Mouse (Mus musculus) adrenal gland, adult 2 months (tissue): ENCODE data around the gene Cd300ld. TPM values are rescaled to one million over a fixed set of nuclear protein-coding genes. Genes with fewer than 3 reads are reported as not detected.
A peak's percentile ranks its signal among the peaks of the same experiment; 100 is the strongest.
"Not testable (repeated sequence)": the region's sequence is repeated elsewhere in the genome, so short reads cannot be mapped to it uniquely, and the experiment has no call there.

Experiments
- DNase-seq: peaks from one replicate; pipeline ENCODE4 v3.0.0; 2021
- long read RNA-seq: library from polyadenylated mRNA; stranded (forward); transcript quantifications from one replicate; pipeline ENCODE4 v2.0.0, GENCODE M21; 2021
- polyA plus RNA-seq: library from polyadenylated mRNA; depleted of rRNA; stranded (reverse); fragments of >200 nt; gene quantifications from 2 replicates; pipeline ENCODE4 v1.2.3, GENCODE M21; 2012; rRNA removed
- total RNA-seq, 2 experiments: library from RNA; stranded (reverse); gene quantifications; 2 replicates each; pipeline ENCODE4 v1.2.3; 2021

Gene Cd300ld
- 1 to 10 TPM in 1 of 2 experiments, under 1 TPM in 1; 0.89 to 2.7 TPM for total RNA-seq
- 0.45 and 0.64 TPM in 2 replicates for polyA plus RNA-seq
- long read RNA-seq, partial matches to known transcripts: 0 of 4 reads
- long read RNA-seq, other reads (novel, unspliced or antisense): 2 of 4 reads

DNA sequence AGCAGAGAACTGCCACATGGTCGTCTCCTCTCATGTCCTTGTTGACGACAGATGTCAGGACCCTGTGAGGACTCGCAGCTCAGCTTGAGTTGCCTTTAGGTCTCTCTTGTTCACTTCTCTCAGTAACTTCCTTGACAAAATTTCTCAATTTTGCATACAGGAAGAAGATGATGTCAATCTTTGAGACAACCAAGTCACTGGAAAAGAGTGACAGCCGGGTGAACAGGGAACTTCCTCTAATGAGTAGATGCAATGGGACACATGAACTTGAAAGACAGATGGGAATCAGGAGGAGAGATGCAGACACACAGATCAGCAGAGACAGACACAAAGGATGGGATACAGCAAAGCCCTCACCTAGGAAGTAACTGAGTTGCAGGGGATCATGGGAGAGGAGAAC, at the start of gene Cd300ld:
Cd300ld (minus strand) TSS at position 130 of the 400 bp plus-strand sequence.
- DNase-seq: no peak

DNA sequence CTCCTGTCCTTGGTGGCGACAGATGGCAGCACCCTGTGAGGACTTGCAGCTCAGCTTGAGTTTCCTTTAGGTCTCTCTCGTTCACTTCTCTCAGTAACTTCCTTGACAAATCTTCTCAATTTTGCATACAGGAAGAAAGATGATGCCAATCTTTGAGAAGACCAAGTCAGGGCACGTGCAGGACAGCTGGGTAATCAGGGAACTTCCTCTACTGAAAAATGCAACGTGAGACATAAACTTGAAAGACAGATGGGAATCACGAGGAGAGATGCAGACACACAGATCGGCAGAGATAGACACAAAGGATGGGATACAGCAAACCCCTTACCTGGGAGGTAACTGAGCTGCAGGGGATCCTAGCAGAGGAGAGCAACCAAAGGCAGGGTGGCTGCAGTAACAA, 47.9 kb upstream of the Cd300ld start, which contains the start of gene Cd300ld5:
Cd300ld5 (minus strand) TSS at position 101 of the 400 bp plus-strand sequence.
- DNase-seq: not testable (repeated sequence)

DNA sequence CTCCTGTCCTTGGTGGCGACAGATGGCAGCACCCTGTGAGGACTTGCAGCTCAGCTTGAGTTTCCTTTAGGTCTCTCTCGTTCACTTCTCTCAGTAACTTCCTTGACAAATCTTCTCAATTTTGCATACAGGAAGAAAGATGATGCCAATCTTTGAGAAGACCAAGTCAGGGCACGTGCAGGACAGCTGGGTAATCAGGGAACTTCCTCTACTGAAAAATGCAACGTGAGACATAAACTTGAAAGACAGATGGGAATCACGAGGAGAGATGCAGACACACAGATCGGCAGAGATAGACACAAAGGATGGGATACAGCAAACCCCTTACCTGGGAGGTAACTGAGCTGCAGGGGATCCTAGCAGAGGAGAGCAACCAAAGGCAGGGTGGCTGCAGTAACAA, 37.2 kb upstream of the Cd300ld start, which contains the start of gene Cd300ld4:
Cd300ld4 (minus strand) TSS at position 101 of the 400 bp plus-strand sequence.
- not testable (repeated sequence) for DNase-seq

DNA sequence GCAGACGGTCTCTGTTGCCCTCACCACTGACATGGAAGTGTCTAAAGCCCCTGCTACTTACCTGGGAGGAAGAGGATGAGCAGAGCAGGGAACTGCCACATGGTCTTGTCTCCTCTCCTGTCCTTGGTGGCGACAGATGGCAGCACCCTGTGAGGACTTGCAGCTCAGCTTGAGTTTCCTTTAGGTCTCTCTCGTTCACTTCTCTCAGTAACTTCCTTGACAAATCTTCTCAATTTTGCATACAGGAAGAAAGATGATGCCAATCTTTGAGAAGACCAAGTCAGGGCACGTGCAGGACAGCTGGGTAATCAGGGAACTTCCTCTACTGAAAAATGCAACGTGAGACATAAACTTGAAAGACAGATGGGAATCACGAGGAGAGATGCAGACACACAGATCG, 26.4 kb upstream of the Cd300ld start, which contains the start of gene Cd300ld2:
Cd300ld2 (minus strand) TSS at position 101 of the 400 bp plus-strand sequence.
- not testable (repeated sequence) for DNase-seq

DNA sequence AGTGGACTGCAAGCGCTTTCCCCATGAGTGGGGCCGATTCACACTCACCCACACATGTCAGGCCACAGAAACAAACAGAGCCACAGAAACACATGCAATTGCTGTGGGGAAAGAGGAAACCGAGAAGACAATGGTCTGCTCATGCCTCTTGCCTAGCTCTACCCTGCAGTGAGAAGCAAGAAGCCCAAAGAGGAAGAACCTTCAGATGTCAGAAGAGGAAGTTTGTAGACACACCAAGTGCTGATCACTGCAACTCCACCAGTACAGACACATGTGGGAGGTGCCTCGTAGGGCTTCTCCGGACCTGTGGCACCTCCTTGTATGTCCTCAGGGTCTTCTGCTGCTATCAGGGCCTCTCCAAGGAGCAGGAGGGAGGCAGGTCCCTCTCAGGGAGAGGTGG, 14.3 kb upstream of the Cd300ld start:
- DNase-seq: no peak

DNA sequence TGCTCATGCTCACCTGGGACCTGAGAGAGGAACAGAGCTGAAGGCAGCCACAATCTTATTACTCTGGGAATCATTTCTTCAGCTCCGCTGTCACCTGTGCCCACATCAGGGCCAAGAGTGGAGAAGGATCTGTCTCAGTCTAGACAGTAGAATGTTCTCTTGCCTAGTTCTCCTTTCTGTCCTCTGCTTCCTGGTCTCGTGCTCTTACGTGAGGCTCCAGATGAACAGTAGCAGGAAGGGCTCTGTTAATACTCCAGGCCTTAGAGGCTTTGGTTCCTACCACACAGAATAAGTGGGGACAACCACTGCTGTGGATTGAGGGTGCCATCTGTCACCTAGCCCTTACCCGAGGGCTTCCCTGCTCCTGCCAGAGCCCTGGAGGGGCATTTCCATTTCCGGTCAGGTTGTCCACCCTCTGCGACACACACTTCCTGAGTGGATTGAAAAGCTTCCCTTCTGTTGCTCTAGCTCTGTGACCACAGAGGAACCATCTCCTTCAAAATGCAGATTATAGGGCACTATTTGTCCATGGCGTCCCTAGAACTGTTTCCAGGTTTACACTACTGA, 11.8 kb upstream of the Cd300ld start, which contains the start of gene Cd300c2:
Cd300c2 (minus strand) TSS at position 407 of the 567 bp plus-strand sequence.
- no peak for DNase-seq

DNA sequence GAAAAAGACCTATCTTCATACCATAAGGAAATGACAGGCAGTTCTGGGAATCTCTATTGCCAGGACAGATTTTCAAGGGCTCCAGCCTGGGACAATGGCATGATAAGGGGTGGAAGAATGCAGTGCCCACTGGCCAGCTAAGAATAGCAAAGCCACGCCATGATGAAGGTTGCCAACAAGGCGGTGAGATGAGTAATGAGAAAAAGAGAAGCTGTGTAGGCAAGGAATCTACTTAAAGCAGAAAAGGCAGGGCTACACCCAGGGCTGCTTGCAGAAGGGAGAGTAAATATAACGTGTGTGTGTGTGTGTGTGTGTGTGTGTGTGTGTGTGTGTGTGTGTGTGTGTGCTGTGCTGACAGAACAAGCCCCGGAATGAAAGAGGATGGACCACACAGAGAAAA, 7.9 kb downstream of the Cd300ld start:
- DNase-seq: no peak

DNA sequence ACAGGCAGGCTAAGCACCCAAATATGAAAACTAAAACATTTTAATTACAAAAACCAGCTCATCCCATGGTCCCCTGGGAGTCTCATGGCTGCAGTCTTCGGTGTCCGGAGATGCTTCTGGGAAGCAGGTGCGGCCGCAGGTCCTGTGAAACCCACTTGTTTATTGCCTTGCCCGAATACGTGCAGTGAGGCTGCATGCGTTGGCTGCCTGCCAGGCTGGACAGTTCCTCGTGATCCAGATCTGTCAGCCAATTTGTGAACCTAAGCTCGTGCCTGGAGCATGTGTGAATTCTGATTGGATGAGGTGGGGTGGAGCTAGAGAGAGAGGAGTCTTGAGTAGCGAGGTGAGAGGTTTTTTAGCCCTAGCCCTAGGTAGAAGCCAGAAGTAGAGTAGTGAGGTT, 17.0 kb downstream of the Cd300ld start:
- DNase-seq: no peak

DNA sequence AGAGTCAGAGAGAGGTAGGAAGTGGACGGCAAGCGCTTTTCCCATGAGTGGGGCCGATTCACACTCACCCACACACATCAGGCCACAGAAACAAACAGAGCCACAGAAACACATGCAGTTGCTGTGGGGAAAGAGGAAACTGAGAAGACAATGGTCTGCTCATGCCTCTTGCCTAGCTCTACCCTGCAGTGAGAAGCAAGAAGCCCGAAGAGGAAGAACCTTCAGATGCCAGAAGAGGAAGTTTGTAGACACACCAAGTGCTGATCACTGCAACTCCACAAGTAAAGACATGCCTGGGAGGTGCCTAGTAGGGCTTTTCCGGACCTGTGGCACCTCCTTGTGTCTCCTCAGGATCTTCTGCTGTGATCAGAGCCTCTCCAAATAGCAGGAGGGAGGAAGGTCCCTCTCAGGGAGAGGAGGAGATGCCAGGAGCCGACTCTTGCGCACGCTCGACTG, 20.9 kb downstream of the Cd300ld start, which contains the start of gene Cd300c:
Cd300c (minus strand) TSS at position 406 of the 456 bp plus-strand sequence.
- no peak for DNase-seq

DNA sequence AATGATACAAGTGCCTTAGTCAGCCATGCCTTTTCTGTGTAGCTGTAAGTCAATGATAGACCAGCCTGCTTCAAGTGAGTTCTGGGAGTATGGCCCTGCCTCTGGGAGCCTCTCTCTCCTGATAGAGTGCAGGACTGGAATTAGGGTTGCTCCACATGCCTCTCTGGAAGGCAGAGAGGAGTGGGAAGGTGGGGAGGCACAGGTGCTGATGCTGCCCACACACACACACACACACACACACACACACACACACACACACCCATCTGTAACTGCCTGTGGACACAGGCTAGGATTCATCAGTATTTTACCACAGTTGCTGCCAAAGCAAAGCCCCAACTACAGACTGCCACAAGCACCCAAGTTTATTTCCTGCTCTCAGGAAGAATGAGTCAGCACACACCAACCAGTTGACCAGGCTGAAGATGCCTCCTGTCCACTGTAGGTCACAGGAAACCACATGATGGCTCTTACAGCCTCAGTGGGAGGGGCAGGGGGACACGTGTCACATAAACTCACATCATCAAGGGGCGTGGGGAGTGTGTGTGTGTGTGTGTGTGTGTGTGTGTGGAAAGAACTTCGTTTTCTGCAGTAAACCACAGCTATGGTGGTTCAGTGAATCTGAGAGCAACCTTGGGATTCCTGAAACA, 24.4 kb downstream of the Cd300ld start:
- DNase-seq: peak; percentile 35

DNA sequence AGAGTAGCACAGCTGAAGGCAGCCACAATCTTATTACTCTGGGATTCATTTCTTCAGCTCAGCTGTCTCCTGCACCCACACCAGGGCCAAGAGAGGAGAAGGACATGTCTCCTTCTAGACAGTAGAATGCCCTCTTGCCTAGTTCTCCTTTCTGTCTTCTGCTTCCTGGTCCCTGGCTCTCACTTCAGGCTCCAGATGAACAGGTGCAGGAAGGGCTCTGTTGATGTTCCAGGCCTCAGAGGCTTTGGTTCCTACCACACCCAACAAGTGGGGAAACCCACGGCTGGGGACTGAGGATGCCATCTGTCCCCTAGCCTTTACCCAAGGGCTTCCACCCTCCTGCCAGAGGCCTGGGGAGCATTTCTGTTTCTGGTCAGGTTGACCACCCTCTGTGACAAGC, 29.4 kb downstream of the Cd300ld start:
- no peak for DNase-seq

DNA sequence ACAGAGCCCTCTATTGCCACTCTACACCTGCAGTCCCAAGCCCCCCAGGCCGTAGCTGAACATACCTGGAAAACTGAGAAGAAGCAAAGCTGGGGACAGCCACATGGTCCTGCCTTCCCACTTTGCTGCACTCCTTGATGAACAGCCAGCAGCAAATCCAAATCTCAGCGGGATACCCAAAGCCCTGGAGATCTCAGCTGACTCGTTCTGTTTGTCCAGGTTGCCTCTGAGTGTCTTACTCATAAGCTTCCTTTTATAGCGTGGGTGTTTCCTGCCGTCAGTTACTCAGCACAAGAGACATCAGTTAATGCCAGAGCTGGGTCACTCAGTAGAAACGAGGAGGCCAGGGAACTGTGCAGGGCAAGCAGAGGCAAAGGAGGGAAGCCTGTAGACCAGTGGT, 55.6 kb downstream of the Cd300ld start, which contains the start of gene Cd300lb:
Cd300lb (minus strand) TSS at position 243 of the 400 bp plus-strand sequence.
- no peak for DNase-seq

DNA sequence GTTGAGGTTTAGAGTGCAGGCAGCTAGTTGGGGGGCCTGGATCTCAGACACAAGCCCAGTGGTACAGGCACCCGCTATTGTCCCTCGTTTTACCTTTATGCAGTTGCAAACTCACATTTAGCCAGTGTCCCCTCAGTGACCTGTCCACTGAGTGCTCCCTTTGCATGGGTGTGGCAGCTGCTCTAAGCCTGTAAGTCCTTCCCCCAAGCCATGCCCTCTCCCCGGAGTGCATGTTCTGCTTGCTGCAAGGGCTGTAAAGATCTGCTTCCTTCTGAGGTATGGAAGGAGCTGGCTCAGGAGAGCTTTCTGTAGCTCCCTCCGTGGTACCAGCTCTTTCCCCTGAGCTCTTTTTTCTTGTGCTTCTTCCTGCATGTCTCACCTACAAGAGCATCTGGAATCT, 56.1 kb downstream of the Cd300ld start:
- no peak for DNase-seq

Other genes starting within 250 kb of the Cd300ld start
- under 1 TPM; 0.48 to 0.66 TPM for gene Kif19a, start 224.5 kb downstream of the Cd300ld start, total RNA-seq
- gene Kif19a, start 224.5 kb downstream of the Cd300ld start, polyA plus RNA-seq: 0.48 and 1.3 TPM in 2 replicates
- not detected for gene Btbd17, start 194.0 kb downstream of the Cd300ld start, total RNA-seq
- 0.24 and 0.32 TPM in 2 replicates for gene Btbd17, start 194.0 kb downstream of the Cd300ld start, polyA plus RNA-seq
- not detected for gene Gpr142, start 191.0 kb downstream of the Cd300ld start, total RNA-seq
- not detected in 2 replicates for gene Gpr142, start 191.0 kb downstream of the Cd300ld start, polyA plus RNA-seq
- gene Gprc5c, start 138.8 kb downstream of the Cd300ld start, total RNA-seq: 1 to 10 TPM; 4.0 to 7.1 TPM
- gene Gprc5c, start 138.8 kb downstream of the Cd300ld start, polyA plus RNA-seq: 5.2 and 7.6 TPM in 2 replicates
- 1 to 10 TPM; 1.5 TPM for gene Cd300a, start 99.9 kb downstream of the Cd300ld start, total RNA-seq
- gene Cd300a, start 99.9 kb downstream of the Cd300ld start, polyA plus RNA-seq: 0.80 and 0.81 TPM in 2 replicates
- gene Cd300lb, start 55.5 kb downstream of the Cd300ld start, total RNA-seq: 1 to 10 TPM in 1 of 2 experiments, under 1 TPM in 1; 0.86 to 1.1 TPM
- 0.42 and 0.46 TPM in 2 replicates for gene Cd300lb, start 55.5 kb downstream of the Cd300ld start, polyA plus RNA-seq
- gene Cd300c, start 20.8 kb downstream of the Cd300ld start, total RNA-seq: not detected
- 0.58 TPM in 1 of 2 replicates, not detected in the other for gene Cd300c, start 20.8 kb downstream of the Cd300ld start, polyA plus RNA-seq
- 1 to 10 TPM; 3.5 to 5.5 TPM for gene Cd300c2, start 12.0 kb upstream of the Cd300ld start, total RNA-seq
- 3.7 and 3.8 TPM in 2 replicates for gene Cd300c2, start 12.0 kb upstream of the Cd300ld start, polyA plus RNA-seq
- not detected for gene Cd300ld2, start 26.3 kb upstream of the Cd300ld start, total RNA-seq
- 0.56 TPM in 1 of 2 replicates, not detected in the other for gene Cd300ld2, start 26.3 kb upstream of the Cd300ld start, polyA plus RNA-seq
- gene Cd300ld4, start 37.1 kb upstream of the Cd300ld start, total RNA-seq: not detected
- gene Cd300ld4, start 37.1 kb upstream of the Cd300ld start, polyA plus RNA-seq: 0.21 TPM in 1 of 2 replicates, not detected in the other
- gene Cd300ld5, start 47.8 kb upstream of the Cd300ld start, total RNA-seq: 1 to 10 TPM; 5.0 to 8.0 TPM
- gene Cd300ld5, start 47.8 kb upstream of the Cd300ld start, polyA plus RNA-seq: 0.49 and 0.68 TPM in 2 replicates
- 10 to 100 TPM in 1 of 2 experiments, 1 to 10 TPM in 1; 4.0 to 10.5 TPM for gene Cd300ld3, start 58.5 kb upstream of the Cd300ld start, total RNA-seq
- gene Cd300ld3, start 58.5 kb upstream of the Cd300ld start, polyA plus RNA-seq: 10.6 and 11.2 TPM in 2 replicates
- gene Cd300e, start 72.3 kb upstream of the Cd300ld start, total RNA-seq: under 1 TPM; 0.78 to 0.86 TPM
- 0.04 TPM in 1 of 2 replicates, not detected in the other for gene Cd300e, start 72.3 kb upstream of the Cd300ld start, polyA plus RNA-seq
- gene Rab37, start 101.5 kb upstream of the Cd300ld start, total RNA-seq: under 1 TPM; 0.55 to 0.58 TPM
- 0.15 and 0.36 TPM in 2 replicates for gene Rab37, start 101.5 kb upstream of the Cd300ld start, polyA plus RNA-seq
- gene Cd300lf, start 144.1 kb upstream of the Cd300ld start, total RNA-seq: under 1 TPM; 0.55 to 0.90 TPM
- gene Cd300lf, start 144.1 kb upstream of the Cd300ld start, polyA plus RNA-seq: 1.00 and 1.3 TPM in 2 replicates
- gene Slc9a3r1, start 173.4 kb upstream of the Cd300ld start, total RNA-seq: 10 to 100 TPM; 15.6 to 26.2 TPM
- gene Slc9a3r1, start 173.4 kb upstream of the Cd300ld start, polyA plus RNA-seq: 14.8 and 15.0 TPM in 2 replicates
- 10 to 100 TPM; 23.7 to 27.9 TPM for gene Tmem104, start 197.6 kb upstream of the Cd300ld start, total RNA-seq
- 26.5 and 34.7 TPM in 2 replicates for gene Tmem104, start 197.6 kb upstream of the Cd300ld start, polyA plus RNA-seq
- 10 to 100 TPM; 20.0 to 29.2 TPM for gene Nat9, start 197.9 kb upstream of the Cd300ld start, total RNA-seq
- 12.0 and 16.2 TPM in 2 replicates for gene Nat9, start 197.9 kb upstream of the Cd300ld start, polyA plus RNA-seq